Mouse (Mus musculus) forebrain, embryonic 16.5 days (tissue): ENCODE results near the gene Cpne5. TPM values are rescaled to one million over a fixed set of nuclear protein-coding genes. Genes with fewer than 3 reads are reported as not detected.
"Not testable (repeated sequence)": the region's sequence is repeated elsewhere in the genome, so short reads cannot be mapped to it uniquely, and the experiment has no call there.

Experiments used
- ATAC-seq: fragments of 200-750 bp; cut with Nextera tagmentation; 2 replicates; pipeline ENCODE4 v1.8.0; 2017; ENCODE audit warnings: mild to moderate bottlenecking, moderate library complexity
- H3K27ac ChIP-seq: fragments of 300-500 bp; sonication (generic); 2 replicates; pipeline ENCODE4 v1.5.1; 2014; ENCODE audit warnings: low read length, control low read depth
- H3K27me3 ChIP-seq: fragments of 300-500 bp; sonication (generic); replicated peaks from 2 replicates; pipeline ENCODE4 v1.6.1; 2014; ENCODE audit warnings: low read length; ENCODE audit not compliant: control insufficient read depth, insufficient read depth
- H3K36me3 ChIP-seq: fragments of 300-500 bp; sonication (generic); 2 replicates; pipeline ENCODE4 v1.6.1; 2014; ENCODE audit not compliant: control insufficient read depth, insufficient read depth
- H3K4me1 ChIP-seq: fragments of 300-500 bp; sonication (generic); replicated peaks from 2 replicates; pipeline ENCODE4 v1.6.1; 2014; ENCODE audit warnings: low read length; ENCODE audit not compliant: control insufficient read depth, insufficient read depth
- H3K4me2 ChIP-seq: fragments of 300-500 bp; sonication (generic); 2 replicates; pipeline ENCODE4 v1.6.1; 2014; ENCODE audit warnings: mild to moderate bottlenecking, low read length, control low read depth
- H3K4me3 ChIP-seq: fragments of 300-500 bp; sonication (generic); replicated peaks from 2 replicates; pipeline ENCODE4 v1.5.1; 2014; ENCODE audit warnings: mild to moderate bottlenecking, low read length, control low read depth
- H3K9ac ChIP-seq: fragments of 300-500 bp; sonication (generic); replicated peaks from 2 replicates; pipeline ENCODE4 v1.6.1; 2014; ENCODE audit warnings: low read depth, low read length, control low read depth
- H3K9me3 ChIP-seq: fragments of 300-500 bp; sonication (generic); 2 replicates; pipeline ENCODE4 v1.6.1; 2016; ENCODE audit warnings: low read length; ENCODE audit not compliant: control insufficient read depth
- WGBS: fragments of 180-500 bp; shearing (Covaris S2); extraction: QIAGEN DNeasy Blood & Tissue Kit; methylation state at CpG from one replicate; pipeline ENCODE4 v1.1.7; 2014; 5-methylcytosine and 5-hydroxymethylcytosine counted together
- polyA plus RNA-seq: library from polyadenylated mRNA; unstranded; fragments of >200 nt; fragmentation: Nextera tagmentation; extraction: Ambion mirVana; gene quantifications from 2 replicates; pipeline ENCODE4 v1.2.1, GENCODE M21; 2015

Cpne5 gene
- polyA plus RNA-seq, 1 experiment from 2014 or later: 35.5 TPM

- ATAC-seq: peak; percentile 13; the same call in 1 of the 2 replicates
- Histone ChIP-seq H3K27me3 (no peaks in the 10 kb centered on the region), H3K4me1 (peaks cover 26% of the 10 kb centered on the region), H3K9me3 (no peaks in the 10 kb centered on the region), H3K4me2 (peak overlapping the region; percentile 88), H3K36me3 (no peaks in the 10 kb centered on the region), H3K27ac (no peak overlapping the region), H3K4me3 (peak overlapping the region; percentile 93), H3K9ac (peak overlapping the region; percentile 99)
- WGBS: 59% methylated on average over 6 of the region's 6 CpGs
Measured at GRCm38 (mm10) chr17:29267931-29268681, 30.1 kb upstream of the Cpne5 start.

DNA sequence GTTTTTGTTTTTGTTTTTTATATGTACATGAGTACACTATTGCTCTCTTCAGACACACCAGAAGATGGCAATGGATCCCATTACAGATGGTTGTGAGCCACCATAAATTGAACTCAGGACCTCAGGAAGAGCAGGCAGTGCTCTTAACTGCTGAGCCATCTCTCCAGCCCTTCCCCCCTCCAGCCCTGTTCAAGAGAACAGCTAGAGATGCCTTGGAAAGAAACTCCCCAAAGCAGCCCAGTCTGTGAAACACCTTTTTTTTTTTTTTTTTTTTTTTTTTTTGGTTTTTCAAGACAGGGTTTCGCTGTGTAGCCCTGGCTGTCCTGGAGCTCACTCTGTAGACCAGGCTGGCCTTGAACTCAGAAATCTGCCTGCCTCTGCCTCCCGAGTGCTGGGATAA, 29.1 kb upstream of the Cpne5 start:
- H3K9ac ChIP-seq, H3K27ac ChIP-seq, H3K36me3 ChIP-seq, H3K4me3 ChIP-seq, H3K27me3 ChIP-seq, ATAC-seq, H3K4me2 ChIP-seq, H3K9me3 ChIP-seq: not testable (repeated sequence)
- 85% methylated on average over 2 of the region's 2 CpGs for WGBS
- peaks cover 37% of the 10 kb centered on the region for H3K4me1 ChIP-seq

DNA sequence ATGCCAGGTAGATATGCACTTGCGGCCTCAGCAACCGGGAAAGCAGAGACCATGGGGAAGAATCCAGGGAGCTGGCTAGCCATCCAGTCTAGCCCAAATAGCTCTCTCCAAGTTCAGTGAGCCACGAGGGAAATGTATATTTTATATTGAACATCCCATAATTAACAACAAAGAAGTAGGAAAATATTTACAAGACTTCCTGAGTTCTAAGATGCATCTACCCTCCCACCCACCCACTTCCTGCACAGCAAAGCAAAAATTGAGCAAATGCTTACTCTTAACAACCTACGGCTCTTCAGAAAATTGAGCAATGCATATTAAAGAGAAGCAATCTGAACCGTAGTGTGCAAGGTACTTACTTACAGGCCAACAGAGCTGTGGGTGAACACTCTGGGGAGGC, 26.8 kb upstream of the Cpne5 start:
- Histone ChIP-seq H3K9me3 (no peaks in the 10 kb centered on the region), H3K27me3 (no peaks in the 10 kb centered on the region), H3K4me3 (no peak overlapping the region), H3K27ac (peak overlapping the region; percentile 99), H3K36me3 (peaks cover 5% of the 10 kb centered on the region; the same call in 1 of the 2 replicates), H3K4me1 (peaks cover 38% of the 10 kb centered on the region), H3K4me2 (peak overlapping the region; percentile 81), H3K9ac (peak overlapping the region; percentile 84)
- WGBS: 86% methylated on average over 5 of the region's 5 CpGs
- no peak for ATAC-seq

DNA sequence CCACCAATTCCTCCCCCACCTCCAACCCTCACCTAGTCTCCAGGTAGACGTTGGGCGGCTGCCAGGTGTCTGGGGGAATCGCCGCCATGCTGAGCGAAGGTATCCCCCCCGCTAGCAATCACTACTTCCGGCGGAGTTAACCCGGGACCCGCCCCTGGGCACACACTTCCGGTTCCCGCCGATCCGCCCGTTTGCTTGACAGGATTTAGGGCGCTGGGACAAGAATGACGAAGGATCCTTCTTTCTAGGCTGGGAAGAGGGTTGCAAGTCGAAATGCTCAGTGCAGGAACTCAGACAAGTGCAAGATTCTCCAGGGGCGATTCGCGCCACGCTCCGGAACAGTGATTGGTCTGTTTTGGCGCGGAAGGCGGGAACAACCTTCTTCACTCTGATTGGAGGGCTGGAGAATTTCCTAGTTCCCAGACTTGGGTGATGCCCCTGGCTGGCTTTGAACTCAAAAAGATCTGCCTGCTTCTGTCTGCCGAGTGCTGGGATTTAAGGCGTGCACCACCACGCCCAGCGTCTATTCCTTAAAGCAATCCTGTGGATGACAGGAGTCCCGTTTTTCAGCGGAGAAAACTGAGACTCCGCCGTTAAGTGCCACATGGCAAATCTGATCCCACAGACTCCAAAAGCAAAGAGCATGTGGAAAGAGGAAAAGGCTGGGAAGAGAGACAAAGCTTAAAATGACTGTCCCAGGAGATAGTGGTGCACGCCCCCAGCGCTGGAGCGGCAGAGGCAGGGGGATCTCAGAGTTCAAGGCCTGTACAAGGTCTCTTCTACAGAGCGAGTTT, 26.1 kb upstream of the Cpne5 start, which contains the start of gene Ppil1:
Gene Ppil1 (minus strand): TSS at position 347 of the 794 bp plus-strand sequence.
- Histone ChIP-seq H3K4me3 (peak within 1 kb of the TSS; percentile 92), H3K4me2 (peak within 1 kb of the TSS; percentile 81), H3K9me3 (no peaks in the 10 kb centered on the region), H3K9ac (peak within 1 kb of the TSS; percentile 84), H3K36me3 (peaks cover 5% of the 10 kb centered on the region; the same call in 1 of the 2 replicates), H3K27ac (peak within 1 kb of the TSS; percentile 99), H3K4me1 (peaks cover 39% of the 10 kb centered on the region), H3K27me3 (no peaks in the 10 kb centered on the region)
- peak; percentile 66 for ATAC-seq
- 7% methylated on average over 38 of the region's 38 CpGs for WGBS

DNA sequence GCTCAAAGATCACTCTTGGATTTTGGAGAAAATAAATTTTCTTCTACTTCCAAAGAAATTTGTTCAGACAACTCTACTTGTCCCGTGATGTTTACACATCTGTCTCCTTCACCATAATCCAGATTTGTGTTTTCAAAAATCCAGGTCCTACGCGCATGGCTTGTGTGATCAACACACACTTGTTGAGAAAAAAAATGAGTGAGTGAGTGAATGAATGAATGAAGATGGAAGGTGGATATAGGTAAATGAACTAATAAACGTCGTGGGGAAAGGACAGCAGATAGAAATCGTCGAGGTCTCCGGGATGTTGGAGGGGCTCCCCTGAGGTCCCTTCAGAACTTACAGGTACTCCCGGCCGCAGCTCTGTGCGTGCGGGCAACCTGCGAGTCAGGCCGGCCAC, 25.4 kb upstream of the Cpne5 start:
- Histone ChIP-seq H3K4me1 (peaks cover 39% of the 10 kb centered on the region), H3K4me2 (peak overlapping the region; percentile 81), H3K27me3 (no peaks in the 10 kb centered on the region), H3K4me3 (peak overlapping the region; percentile 92), H3K9ac (peak overlapping the region; percentile 84), H3K27ac (peak overlapping the region; percentile 99), H3K36me3 (peaks cover 5% of the 10 kb centered on the region; the same call in 1 of the 2 replicates), H3K9me3 (no peaks in the 10 kb centered on the region)
- WGBS: under 1% methylated on average over 14 of the region's 14 CpGs
- ATAC-seq: 0 out of 2 replicates have a peak, but pooled peaks have one; percentile 3

DNA sequence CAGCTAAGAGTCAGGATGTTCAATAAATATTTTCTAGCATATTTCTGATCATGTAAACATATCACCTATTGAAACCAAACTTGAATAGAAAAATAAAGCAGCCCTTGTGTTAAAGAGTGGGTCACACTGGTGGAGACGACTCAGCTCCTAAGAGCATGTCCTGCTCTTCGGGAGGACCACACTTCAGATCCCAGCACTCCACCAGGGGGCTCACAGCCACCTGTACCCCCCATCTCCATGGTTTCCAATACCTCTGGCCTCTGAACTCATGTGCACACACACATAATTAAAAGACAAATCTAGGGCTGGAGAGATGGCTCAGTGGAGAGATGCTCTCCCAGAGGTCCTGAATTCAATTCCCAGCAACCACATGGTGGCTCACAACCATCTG, 24.3 kb upstream of the Cpne5 start:
- 43% methylated on average over 2 of the region's 2 CpGs for WGBS
- Histone ChIP-seq H3K9ac (no peak overlapping the region), H3K4me2 (no peak overlapping the region; the same call in 1 of the 2 replicates), H3K36me3 (peaks cover 5% of the 10 kb centered on the region; the same call in 1 of the 2 replicates), H3K27ac (no peak overlapping the region), H3K27me3 (no peaks in the 10 kb centered on the region), H3K4me3 (no peak overlapping the region), H3K4me1 (peaks cover 34% of the 10 kb centered on the region), H3K9me3 (no peaks in the 10 kb centered on the region)
- ATAC-seq: no peak

GRCm38 (mm10) chr17:29261603-29262258, 23.8 kb upstream of the Cpne5 start:
- Histone ChIP-seq H3K4me3 (no peak overlapping the region), H3K4me2 (no peak overlapping the region), H3K36me3 (peaks cover 5% of the 10 kb centered on the region; the same call in 1 of the 2 replicates), H3K27me3 (no peaks in the 10 kb centered on the region), H3K4me1 (peaks cover 34% of the 10 kb centered on the region), H3K9me3 (no peaks in the 10 kb centered on the region), H3K9ac (no peak overlapping the region), H3K27ac (no peak overlapping the region)
- WGBS: 91% methylated on average over 22 of the region's 22 CpGs
- ATAC-seq: no peak

DNA sequence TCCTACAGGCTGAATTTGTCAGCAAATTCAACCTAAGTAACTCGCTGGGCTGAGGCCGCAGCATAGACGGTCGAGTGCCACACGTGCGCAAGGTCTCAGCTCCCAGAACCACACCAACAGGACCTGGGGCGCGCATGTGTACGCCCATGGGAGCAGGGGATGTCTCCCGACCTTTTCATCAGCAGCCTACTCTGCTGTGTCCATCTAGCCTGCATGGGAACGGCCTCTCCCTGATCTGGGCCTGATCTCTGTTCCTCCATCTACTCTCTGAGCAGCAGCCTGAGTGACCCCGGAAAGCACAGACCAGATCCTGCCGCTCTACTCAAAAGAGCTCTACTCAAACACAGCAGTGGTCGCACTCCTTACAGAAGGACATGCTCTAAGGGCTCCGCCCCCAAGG, 22.5 kb upstream of the Cpne5 start:
- H3K9ac ChIP-seq: no peak overlapping the region

DNA sequence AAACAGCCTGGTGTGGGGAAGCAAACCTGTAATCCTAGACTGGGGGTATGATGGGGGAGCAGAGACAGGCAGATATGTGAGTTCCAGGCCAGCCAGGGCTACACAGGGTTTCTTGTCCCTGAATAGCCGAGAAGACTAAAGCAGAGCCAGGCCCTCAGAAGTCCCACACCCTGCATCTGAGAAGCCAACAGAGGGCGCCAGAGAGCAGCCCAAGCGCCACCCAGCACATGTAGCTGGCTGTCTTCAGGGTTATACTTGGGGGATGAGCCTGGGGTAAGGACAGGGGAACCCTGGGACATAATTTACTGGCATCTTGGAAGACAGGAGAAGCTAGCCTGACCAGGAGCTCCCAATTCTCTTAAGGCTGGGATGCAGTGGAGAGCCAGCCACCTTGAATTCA, 21.5 kb upstream of the Cpne5 start:
- Histone ChIP-seq H3K27ac (no peak overlapping the region), H3K9me3 (no peaks in the 10 kb centered on the region), H3K36me3 (peaks cover 5% of the 10 kb centered on the region; the same call in 1 of the 2 replicates), H3K4me1 (peaks cover 31% of the 10 kb centered on the region), H3K4me2 (no peak overlapping the region), H3K4me3 (no peak overlapping the region), H3K9ac (0 out of 2 replicates have a peak overlapping the region, but pooled peaks have one; percentile 17), H3K27me3 (no peaks in the 10 kb centered on the region)
- peak; percentile 66 for ATAC-seq
- WGBS: 1% methylated on average over 3 of the region's 3 CpGs

More for the DNA sequence above, 22.5 kb upstream of the Cpne5 start:
- Histone ChIP-seq H3K36me3 (peaks cover 5% of the 10 kb centered on the region; the same call in 1 of the 2 replicates), H3K4me3 (no peak overlapping the region), H3K4me2 (no peak overlapping the region), H3K27ac (no peak overlapping the region), H3K27me3 (no peaks in the 10 kb centered on the region), H3K4me1 (peaks cover 34% of the 10 kb centered on the region), H3K9me3 (no peaks in the 10 kb centered on the region)
- no peak for ATAC-seq
- 93% methylated on average over 15 of the region's 15 CpGs for WGBS
